Mouse (Mus musculus): ENCODE results near the gene Grk6.

Grk6 gene

DNA sequence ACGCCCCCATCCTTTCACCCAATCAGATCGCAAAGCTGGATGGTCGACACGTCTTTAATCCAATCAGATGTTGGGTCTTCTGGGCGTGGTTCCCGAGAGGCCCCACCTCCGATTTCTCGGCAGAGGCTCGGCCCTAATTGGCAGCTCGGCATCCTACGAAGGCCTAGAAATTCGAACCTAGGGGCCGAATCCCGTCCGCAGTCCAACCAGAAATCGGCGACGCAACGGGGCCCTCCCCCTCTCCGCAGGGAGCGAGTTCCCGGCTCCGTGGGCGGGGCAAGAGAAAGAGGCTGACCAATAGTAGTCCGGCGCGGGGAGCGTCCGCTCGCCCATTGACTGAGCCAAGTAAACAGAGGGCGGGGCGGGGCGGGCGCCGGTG, at the start of gene Grk6:
TSS of gene Grk6 (plus strand) at position 136 of the 379 bp plus-strand sequence.
- DNase-seq, result peak; percentile 96 to 99

GRCm38 (mm10) chr13:55398088-55398487, 46.8 kb upstream of the Grk6 start, which contains the start of gene Slc34a1:
Gene Slc34a1 (plus strand): TSS chr13:55398187.
- DNase-seq, result no peak

- DNase-seq, result no peak
These were observed 45.4 kb upstream of the Grk6 start for GRCm38 (mm10) chr13:55399300-55400038.

GRCm38 (mm10) chr13:55400039-55400346, 44.9 kb upstream of the Grk6 start:
- no peak for DNase-seq

GRCm38 (mm10) chr13:55403266-55403665, 41.6 kb upstream of the Grk6 start:
- no peak for DNase-seq

DNA sequence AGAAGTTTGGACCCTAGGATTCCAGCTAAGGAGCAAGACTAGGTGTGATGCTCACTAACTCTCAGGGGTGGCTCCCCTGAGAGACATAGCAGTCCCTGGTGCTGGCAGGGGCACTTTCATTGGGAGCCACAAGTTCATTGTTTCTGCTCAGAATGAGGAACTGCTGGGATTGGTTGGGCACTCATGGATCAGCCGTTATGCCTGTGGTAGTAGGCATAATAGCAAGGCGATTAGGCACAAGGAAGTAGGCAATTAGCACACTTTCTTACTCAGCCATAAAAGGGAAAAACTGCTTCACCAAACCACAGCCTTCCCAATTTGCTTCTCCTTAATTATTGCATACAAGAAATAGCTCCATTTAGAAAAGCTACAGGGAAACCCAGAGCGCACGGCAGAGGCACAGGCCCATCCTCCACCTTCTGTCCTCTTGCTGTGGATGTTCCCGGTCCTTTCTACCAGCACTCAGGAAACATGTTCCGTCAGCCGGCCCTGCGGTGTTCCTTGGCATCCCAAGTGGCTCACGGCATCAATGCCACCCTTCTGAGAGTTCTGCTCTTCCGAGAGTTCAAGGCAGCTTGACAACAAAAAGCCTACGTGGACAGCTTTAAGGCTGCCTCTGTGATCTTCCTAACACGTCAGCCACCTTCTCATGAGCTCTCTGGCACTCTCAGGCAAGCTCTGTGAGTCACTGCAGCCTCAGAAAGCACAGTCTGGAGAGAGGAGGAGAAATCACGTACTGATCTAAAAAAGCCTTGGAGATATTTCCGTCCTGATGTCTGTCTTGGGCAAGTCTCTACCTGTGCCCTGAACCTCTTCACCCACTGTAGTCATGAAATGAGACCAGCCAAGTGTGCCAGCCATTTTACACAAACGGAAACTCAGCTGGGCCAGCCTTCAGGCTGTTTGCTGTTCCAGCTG, 40.7 kb upstream of the Grk6 start:
- DNase-seq, result no peak

GRCm38 (mm10) chr13:55404853-55405782, 39.8 kb upstream of the Grk6 start:
- DNase-seq, result peak; percentile 64 to 80

DNA sequence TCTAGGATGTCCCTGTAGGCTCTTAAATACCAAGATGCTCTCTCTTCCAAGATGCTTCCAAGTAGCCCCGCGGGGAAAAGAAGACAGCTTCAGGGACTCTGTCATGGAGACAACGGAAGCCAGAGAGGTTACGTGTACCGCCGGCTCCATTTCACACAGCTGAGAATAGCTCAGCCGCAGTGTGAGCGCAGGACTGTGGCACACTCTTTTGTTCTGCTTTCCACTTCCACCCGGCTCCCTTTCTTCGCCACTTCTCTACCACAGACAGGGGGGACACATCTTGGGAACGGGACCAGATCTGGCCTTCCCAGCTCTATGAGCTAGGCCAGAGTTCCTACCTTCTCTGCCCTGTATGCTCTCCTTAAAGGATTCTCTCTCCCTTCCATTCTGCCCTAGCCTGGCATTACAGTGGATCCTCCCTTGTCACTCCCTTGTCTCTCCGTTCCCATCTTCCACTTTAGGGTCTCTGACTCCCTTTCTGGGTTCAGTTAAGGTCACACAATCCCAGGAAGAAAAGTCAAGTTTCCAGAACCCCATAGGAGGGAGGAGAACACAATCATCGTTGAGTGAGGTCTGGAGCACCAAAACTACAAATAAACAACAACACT, 39.0 kb upstream of the Grk6 start:
- DNase-seq, result peak; percentile 40 to 46

DNA sequence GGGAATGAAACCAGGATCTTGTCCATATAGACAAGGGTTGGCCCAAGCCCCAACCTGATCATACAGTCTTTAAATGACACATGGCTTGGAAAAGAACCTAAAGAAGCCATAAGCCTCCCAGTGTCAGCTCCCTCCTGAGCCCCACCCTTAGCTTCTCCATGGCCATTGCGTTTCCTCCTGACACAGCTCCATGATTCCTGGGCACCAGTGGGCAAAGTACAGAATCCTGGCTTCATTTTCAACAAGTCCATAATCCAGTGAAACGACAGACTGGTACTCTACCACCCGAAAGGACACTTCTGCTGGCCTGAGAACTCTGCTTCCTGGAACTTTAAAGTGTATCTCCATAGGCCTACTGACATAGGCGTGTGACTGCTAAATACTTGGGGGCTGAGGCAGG, 37.5 kb upstream of the Grk6 start:
- no peak for DNase-seq

- DNase-seq, result no peak
These were observed 36.2 kb upstream of the Grk6 start for GRCm38 (mm10) chr13:55408546-55409120.

DNA sequence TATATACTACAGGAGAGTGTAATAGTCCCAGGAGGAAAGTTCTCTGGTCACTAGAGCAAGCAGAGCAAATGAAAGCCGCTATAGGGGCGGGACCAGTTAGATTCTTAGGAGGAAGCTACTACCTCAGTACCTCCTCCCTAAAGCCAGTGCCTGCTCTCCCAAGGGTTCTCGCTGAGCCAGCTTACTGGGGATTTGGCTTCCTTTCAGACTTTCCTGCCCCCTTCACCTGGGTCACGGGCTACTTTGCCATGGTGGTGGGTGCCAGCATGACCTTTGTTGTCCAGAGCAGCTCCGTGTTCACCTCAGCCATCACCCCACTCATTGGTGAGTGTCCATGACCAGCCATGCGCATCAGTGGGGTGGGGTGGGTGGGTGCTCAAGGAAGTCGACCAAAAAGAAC, 33.0 kb upstream of the Grk6 start:
- DNase-seq, result no peak

- no peak for DNase-seq
These were observed 32.1 kb upstream of the Grk6 start for GRCm38 (mm10) chr13:55412643-55413307.

DNA sequence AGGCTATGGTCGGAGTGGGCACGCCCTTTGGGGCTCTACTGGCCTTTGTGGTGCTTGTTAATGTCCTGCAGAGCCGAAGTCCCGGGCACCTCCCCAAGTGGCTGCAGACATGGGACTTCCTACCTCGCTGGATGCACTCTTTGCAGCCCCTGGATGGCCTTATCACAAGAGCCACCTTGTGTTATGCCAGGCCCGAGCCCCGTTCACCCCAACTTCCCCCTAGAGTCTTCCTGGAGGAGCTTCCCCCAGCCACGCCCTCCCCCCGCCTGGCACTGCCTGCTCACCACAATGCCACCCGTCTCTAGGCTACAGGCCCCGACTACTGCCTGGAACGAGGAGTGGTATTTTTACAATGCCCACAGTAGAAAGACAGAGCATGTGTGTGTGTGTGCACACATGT, 31.5 kb upstream of the Grk6 start:
- DNase-seq, result no peak

DNA sequence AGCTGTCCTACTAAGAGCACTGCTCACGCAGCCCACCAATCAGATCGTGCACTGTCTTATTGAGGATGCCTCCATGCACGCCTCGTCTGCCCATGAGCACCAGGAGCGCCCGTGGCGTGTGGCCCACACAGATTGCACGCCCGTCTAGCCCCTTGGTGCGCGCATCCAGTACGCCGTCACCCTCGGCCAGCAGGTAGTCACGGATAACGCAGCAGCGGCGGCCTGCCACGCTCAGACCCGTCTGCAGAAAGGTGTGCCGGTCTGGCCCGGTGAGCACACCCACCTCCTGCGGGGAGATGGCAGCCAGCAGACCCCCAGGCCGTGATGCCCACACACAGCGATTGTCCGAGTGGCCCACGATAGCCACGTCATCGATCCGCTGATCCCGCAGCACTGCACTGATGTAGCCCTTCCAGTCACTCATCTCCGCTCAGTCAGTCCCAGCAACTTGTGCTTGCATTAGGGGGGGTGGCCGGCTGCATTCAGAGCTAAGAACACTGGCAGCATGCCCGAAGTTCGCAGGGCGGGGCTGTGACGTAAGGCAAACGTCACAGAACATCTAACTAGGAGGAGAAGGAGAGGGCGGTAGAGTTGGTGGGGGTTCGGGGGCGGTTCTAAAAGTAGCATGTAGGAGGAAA, 30.0 kb upstream of the Grk6 start, which contains the start of gene Pfn3:
TSS of gene Pfn3 (minus strand) at position 490 of the 638 bp plus-strand sequence.
- no peak for DNase-seq

DNA sequence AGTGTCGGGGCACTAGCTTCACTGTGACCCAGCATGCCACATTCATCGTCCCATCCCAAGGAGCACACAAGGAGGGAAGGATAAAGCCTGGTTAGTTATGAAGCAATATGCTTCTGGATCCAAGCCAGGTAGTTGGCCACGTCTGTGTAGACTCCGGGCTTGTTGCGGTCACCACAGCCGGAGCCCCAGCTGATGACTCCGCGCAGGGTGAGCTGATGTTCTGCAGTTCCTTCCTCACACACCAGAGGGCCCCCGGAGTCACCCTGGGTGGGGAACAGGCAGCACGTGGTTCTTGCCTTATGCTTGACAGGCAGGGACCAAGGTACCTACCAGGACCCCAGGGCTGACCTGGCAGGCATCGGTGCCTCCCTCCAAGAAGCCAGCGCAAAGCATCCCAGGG, 26.9 kb upstream of the Grk6 start:
- DNase-seq, result peak; percentile 81 to 96

GRCm38 (mm10) chr13:55419142-55419541, 25.7 kb upstream of the Grk6 start:
- no peak for DNase-seq

GRCm38 (mm10) chr13:55420018-55420932, 24.6 kb upstream of the Grk6 start:
- no peak for DNase-seq

- peak; percentile 71 to 83 for DNase-seq
These were observed 23.7 kb upstream of the Grk6 start for GRCm38 (mm10) chr13:55420933-55421800.

DNA sequence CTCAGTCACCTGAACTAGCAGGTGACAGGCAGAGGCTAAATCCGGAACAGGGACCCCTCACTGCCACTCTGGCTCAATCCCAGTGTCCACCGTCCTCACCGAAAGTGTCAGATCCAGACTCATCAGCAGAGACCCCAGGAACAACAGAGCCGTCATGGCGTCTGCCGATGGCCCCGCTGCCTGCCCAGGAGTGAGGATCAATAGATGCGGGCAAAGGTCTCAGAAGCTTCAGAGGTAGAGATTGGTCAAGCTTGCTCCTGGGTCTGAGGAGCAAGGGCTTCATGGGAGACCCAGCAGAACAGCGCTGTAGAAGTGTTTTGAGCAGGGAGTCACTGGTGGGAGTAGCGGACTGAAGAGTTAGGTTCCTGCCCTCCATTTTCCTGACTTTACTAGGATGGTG, 18.3 kb upstream of the Grk6 start, which contains the start of gene F12:
TSS of gene F12 (minus strand) at position 181 of the 400 bp plus-strand sequence.
- no peak for DNase-seq
